Mouse (Mus musculus) liver, embryonic 14.5 days (tissue): ENCODE measurements at regions not wholly inside any gene's neighbourhood (a gene's known extent, or its start where the extent isn't known, plus 50 kb on each side); places are given as distances from the start of the nearest gene placed in this dataset.

Source experiments
- ATAC-seq: fragments of 200-750 bp; cut with Nextera tagmentation; 2 replicates; pipeline ENCODE4 v1.8.0; 2017; ENCODE audit warnings: moderate number of reproducible peaks, mild to moderate bottlenecking, moderate library complexity; ENCODE audit not compliant: insufficient read depth
- DNase-seq, 3 experiments: peaks; one replicate each; pipeline ENCODE4 v3.0.0-alpha.2; 2012 to 2013; ENCODE audit warnings: low read depth in 3 of 3, low spot score in 3 of 3
- H3K27ac ChIP-seq: fragments of 300-500 bp; sonication (generic); 2 replicates; pipeline ENCODE4 v1.5.1; 2014; ENCODE audit warnings: moderate library complexity, mild to moderate bottlenecking, control low read depth, inconsistent platforms
- H3K27me3 ChIP-seq: fragments of 300-500 bp; sonication (generic); 2 replicates; pipeline ENCODE4 v1.6.1; 2014; ENCODE audit warnings: mild to moderate bottlenecking, low read length, moderate library complexity; ENCODE audit not compliant: control insufficient read depth, insufficient read depth
- H3K36me3 ChIP-seq: fragments of 300-500 bp; sonication (generic); replicated peaks from 2 replicates; pipeline ENCODE4 v1.6.1; 2014; ENCODE audit warnings: low read depth; ENCODE audit not compliant: control insufficient read depth, insufficient read depth
- H3K4me1 ChIP-seq, 2 experiments: fragments of 200-500 bp in 1 of 2; fragments of 300-500 bp in 1 of 2; sonication (generic) in 1 of 2; replicated peaks; 2 replicates each; pipeline ENCODE4 v1.6.1; 2012 to 2014; ENCODE audit warnings: antibody characterized with exemption in 1 of 2, inconsistent platforms in 1 of 2, low read length in 1 of 2; ENCODE audit not compliant: control insufficient read depth in 2 of 2, insufficient read depth in 2 of 2
- H3K4me2 ChIP-seq: fragments of 300-500 bp; sonication (generic); 2 replicates; pipeline ENCODE4 v1.6.1; 2014; ENCODE audit warnings: low read depth, mild to moderate bottlenecking, control low read depth, moderate library complexity
- H3K4me3 ChIP-seq, 2 experiments: fragments of 200-500 bp in 1 of 2; fragments of 300-500 bp in 1 of 2; sonication (generic) in 1 of 2; 2 replicates each; pipeline ENCODE4 v1.5.1; 2012 to 2014; ENCODE audit warnings: low read depth in 2 of 2, low read length in 2 of 2, mild to moderate bottlenecking in 2 of 2, control low read depth in 1 of 2, inconsistent platforms in 1 of 2, moderate library complexity in 1 of 2; ENCODE audit not compliant: insufficient read depth in 1 of 2
- H3K9ac ChIP-seq: fragments of 300-500 bp; sonication (generic); replicated peaks from 2 replicates; pipeline ENCODE4 v1.6.1; 2014; ENCODE audit warnings: mild to moderate bottlenecking, control low read depth, moderate library complexity
- H3K9me3 ChIP-seq: fragments of 300-500 bp; sonication (generic); 2 replicates; pipeline ENCODE4 v1.6.1; 2016; ENCODE audit warnings: low read length, mixed read lengths; ENCODE audit not compliant: control insufficient read depth
- CTCF ChIP-seq: IDR thresholded peaks from 2 replicates; pipeline ENCODE4 v1.5.1; 2016; ENCODE audit warnings: antibody characterized with exemption, low read depth, control low read depth
- EP300 ChIP-seq: IDR thresholded peaks from 2 replicates; pipeline ENCODE4 v1.6.1; 2016; ENCODE audit warnings: antibody characterized with exemption, low read depth
- WGBS: fragments of 180-500 bp; shearing (Covaris S2); extraction: QIAGEN DNeasy Blood & Tissue Kit; methylation state at CpG from one replicate; pipeline ENCODE4 v1.1.7; 2014; ENCODE audit not compliant: insufficient replicate concordance; 5-methylcytosine and 5-hydroxymethylcytosine counted together

DNA sequence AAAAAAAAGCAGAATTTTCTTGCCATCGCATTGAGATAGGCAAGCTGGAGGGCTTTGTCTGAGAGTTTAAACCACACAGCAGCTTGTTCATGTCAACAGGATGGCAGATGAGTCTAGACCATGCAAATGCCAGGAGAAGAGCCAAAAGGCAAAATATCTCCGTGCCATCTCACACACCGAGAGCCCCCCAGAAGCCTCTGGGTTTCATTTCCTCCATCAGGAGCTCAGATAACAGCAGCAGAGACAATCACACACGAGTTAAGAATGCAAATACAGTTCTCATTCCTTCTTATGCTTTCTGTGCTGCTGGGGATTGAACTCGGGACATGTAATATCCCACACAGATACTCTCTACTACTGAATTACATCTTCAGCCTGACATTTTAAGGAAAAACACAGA lies 255.3 kb downstream of the En1 start:
- no peak for DNase-seq
- WGBS = 36% methylated on average over 5 of the region's 5 CpGs

GRCm38 (mm10) chr1:120859546-120859945 lies 257.3 kb downstream of the En1 start:
- no peak overlapping the region for H3K9ac ChIP-seq
- H3K9me3 ChIP-seq = no peaks in the 10 kb centered on the region
- no peak for TF ChIP-seq EP300
- TF ChIP-seq CTCF = no peak
- ATAC-seq (no peak), DNase-seq (no peak)
- WGBS = 47% methylated on average over 5 of the region's 5 CpGs
- no peak overlapping the region for H3K27ac ChIP-seq
- no peak overlapping the region for H3K4me3 ChIP-seq
- no peaks in the 10 kb centered on the region for H3K27me3 ChIP-seq
- H3K36me3 ChIP-seq = no peaks in the 10 kb centered on the region
- H3K4me2 ChIP-seq = no peak overlapping the region
- no peaks in the 10 kb centered on the region for H3K4me1 ChIP-seq

More for the DNA sequence above, 255.3 kb downstream of the En1 start:
- Histone ChIP-seq H3K9me3 (no peaks in the 10 kb centered on the region), H3K4me1 (no peaks in the 10 kb centered on the region), H3K4me3 (no peak overlapping the region), H3K4me2 (no peak overlapping the region), H3K27ac (no peak overlapping the region), H3K36me3 (no peaks in the 10 kb centered on the region), H3K27me3 (no peaks in the 10 kb centered on the region), H3K9ac (no peak overlapping the region)
- TF ChIP-seq EP300 (no peak), CTCF (no peak)
- ATAC-seq = no peak

- Histone ChIP-seq H3K36me3 (no peaks in the 10 kb centered on the region), H3K9me3 (no peaks in the 10 kb centered on the region), H3K27ac (no peak overlapping the region), H3K4me1 (no peaks in the 10 kb centered on the region), H3K4me2 (no peak overlapping the region), H3K9ac (no peak overlapping the region), H3K4me3 (no peak overlapping the region), H3K27me3 (no peaks in the 10 kb centered on the region)
- TF ChIP-seq EP300 = no peak
- no peak for TF ChIP-seq CTCF
- no peak for DNase-seq
- WGBS = 58% methylated on average over 7 of the region's 7 CpGs
- no peak for ATAC-seq
Observed at GRCm38 (mm10) chr1:120872554-120872953, 270.3 kb downstream of the En1 start.

- no peaks in the 10 kb centered on the region for H3K36me3 ChIP-seq
Observed at GRCm38 (mm10) chr1:120882959-120883549, 280.8 kb downstream of the En1 start.

GRCm38 (mm10) chr1:120883632-120884031 lies 281.4 kb downstream of the En1 start:
- H3K4me2 ChIP-seq = no peak overlapping the region
- no peak overlapping the region for H3K9ac ChIP-seq
- no peaks in the 10 kb centered on the region for H3K27me3 ChIP-seq
- no peak overlapping the region for H3K27ac ChIP-seq
- DNase-seq (no peak), ATAC-seq (no peak)
- 70% methylated on average over 9 of the region's 9 CpGs for WGBS
- TF ChIP-seq CTCF (no peak), EP300 (no peak)
- H3K36me3 ChIP-seq = no peaks in the 10 kb centered on the region
- no peak overlapping the region for H3K4me3 ChIP-seq
- no peaks in the 10 kb centered on the region for H3K4me1 ChIP-seq
- no peaks in the 10 kb centered on the region for H3K9me3 ChIP-seq

More at GRCm38 (mm10) chr1:120882959-120883549, 280.8 kb downstream of the En1 start:
- 70% methylated on average over 10 of the region's 10 CpGs for WGBS
- Histone ChIP-seq H3K27me3 (no peaks in the 10 kb centered on the region), H3K9ac (no peak overlapping the region), H3K4me3 (no peak overlapping the region), H3K4me2 (no peak overlapping the region), H3K4me1 (no peaks in the 10 kb centered on the region), H3K9me3 (no peaks in the 10 kb centered on the region), H3K27ac (no peak overlapping the region)
- TF ChIP-seq EP300 = no peak
- TF ChIP-seq CTCF = no peak
- ATAC-seq (no peak), DNase-seq (no peak)
